Mouse (Mus musculus) forebrain, embryonic 16.5 days (tissue): ENCODE data around the gene Hamp2. TPM values are rescaled to one million over a fixed set of nuclear protein-coding genes. Genes with fewer than 3 reads are reported as not detected.

Source experiments
- ATAC-seq: fragments of 200-750 bp; cut with Nextera tagmentation; 2 replicates; pipeline ENCODE4 v1.8.0; 2017; ENCODE audit warnings: mild to moderate bottlenecking, moderate library complexity
- H3K27ac ChIP-seq: fragments of 300-500 bp; sonication (generic); 2 replicates; pipeline ENCODE4 v1.5.1; 2014; ENCODE audit warnings: low read length, control low read depth
- H3K27me3 ChIP-seq: fragments of 300-500 bp; sonication (generic); replicated peaks from 2 replicates; pipeline ENCODE4 v1.6.1; 2014; ENCODE audit warnings: low read length; ENCODE audit not compliant: control insufficient read depth, insufficient read depth
- H3K36me3 ChIP-seq: fragments of 300-500 bp; sonication (generic); 2 replicates; pipeline ENCODE4 v1.6.1; 2014; ENCODE audit not compliant: control insufficient read depth, insufficient read depth
- H3K4me1 ChIP-seq: fragments of 300-500 bp; sonication (generic); replicated peaks from 2 replicates; pipeline ENCODE4 v1.6.1; 2014; ENCODE audit warnings: low read length; ENCODE audit not compliant: control insufficient read depth, insufficient read depth
- H3K4me2 ChIP-seq: fragments of 300-500 bp; sonication (generic); 2 replicates; pipeline ENCODE4 v1.6.1; 2014; ENCODE audit warnings: mild to moderate bottlenecking, low read length, control low read depth
- H3K4me3 ChIP-seq: fragments of 300-500 bp; sonication (generic); replicated peaks from 2 replicates; pipeline ENCODE4 v1.5.1; 2014; ENCODE audit warnings: mild to moderate bottlenecking, low read length, control low read depth
- H3K9ac ChIP-seq: fragments of 300-500 bp; sonication (generic); replicated peaks from 2 replicates; pipeline ENCODE4 v1.6.1; 2014; ENCODE audit warnings: low read depth, low read length, control low read depth
- H3K9me3 ChIP-seq: fragments of 300-500 bp; sonication (generic); 2 replicates; pipeline ENCODE4 v1.6.1; 2016; ENCODE audit warnings: low read length; ENCODE audit not compliant: control insufficient read depth
- WGBS: fragments of 180-500 bp; shearing (Covaris S2); extraction: QIAGEN DNeasy Blood & Tissue Kit; methylation state at CpG from one replicate; pipeline ENCODE4 v1.1.7; 2014; 5-methylcytosine and 5-hydroxymethylcytosine counted together
- polyA plus RNA-seq: library from polyadenylated mRNA; unstranded; fragments of >200 nt; fragmentation: Nextera tagmentation; extraction: Ambion mirVana; gene quantifications from 2 replicates; pipeline ENCODE4 v1.2.1, GENCODE M21; 2015

Hamp2 gene
- polyA plus RNA-seq, 1 experiment from 2014 or later: not detected

- no peaks in the 10 kb centered on the region for H3K27me3 ChIP-seq
- H3K9me3 ChIP-seq: no peaks in the 10 kb centered on the region
- 92% methylated on average over 7 of the region's 7 CpGs for WGBS
- no peak overlapping the region for H3K27ac ChIP-seq
- no peak overlapping the region for H3K4me3 ChIP-seq
- no peak overlapping the region for H3K9ac ChIP-seq
- no peak for ATAC-seq
- H3K4me2 ChIP-seq: no peak overlapping the region
- no peaks in the 10 kb centered on the region for H3K4me1 ChIP-seq
- H3K36me3 ChIP-seq: no peaks in the 10 kb centered on the region
Observed at GRCm38 (mm10) chr7:30964366-30964765, 39.9 kb upstream of the Hamp2 start.

GRCm38 (mm10) chr7:30962862-30963261 lies 38.4 kb upstream of the Hamp2 start:
- no peak overlapping the region for H3K27ac ChIP-seq
- H3K9ac ChIP-seq: no peak overlapping the region
- H3K4me3 ChIP-seq: no peak overlapping the region
- no peak overlapping the region for H3K4me2 ChIP-seq
- peaks cover 7% of the 10 kb centered on the region for H3K4me1 ChIP-seq
- no peaks in the 10 kb centered on the region for H3K9me3 ChIP-seq
- WGBS: 91% methylated on average over 5 of the region's 5 CpGs
- ATAC-seq: no peak
- no peaks in the 10 kb centered on the region for H3K36me3 ChIP-seq
- H3K27me3 ChIP-seq: no peaks in the 10 kb centered on the region

DNA sequence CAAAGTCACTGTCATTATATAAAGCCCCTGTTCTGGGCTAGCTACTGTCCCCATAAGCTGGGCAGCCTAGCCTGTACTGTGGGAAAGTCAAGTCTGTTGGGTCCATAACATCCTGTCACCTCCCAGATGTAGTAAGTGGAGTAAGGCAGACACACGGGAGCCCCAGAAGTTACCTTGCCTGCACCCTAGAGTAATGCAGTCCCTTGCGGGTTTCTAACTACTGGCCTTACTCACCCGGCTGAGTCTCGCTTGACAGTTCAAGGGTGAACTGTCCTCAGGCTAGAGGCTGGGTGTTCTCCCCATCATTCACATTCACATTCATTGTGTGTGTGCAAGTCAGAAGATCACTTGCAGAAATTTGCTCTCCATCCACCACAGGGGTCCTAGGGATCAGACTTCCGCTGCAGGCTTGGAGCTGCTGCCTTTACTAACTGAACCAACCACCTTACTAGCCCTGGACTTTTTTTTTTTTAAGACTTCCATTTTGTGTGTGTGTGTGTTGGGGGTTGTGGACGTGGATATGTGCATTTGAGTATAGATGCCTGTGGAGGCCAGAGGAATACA lies 35.4 kb upstream of the Hamp2 start:
- Histone ChIP-seq H3K4me3 (no peak overlapping the region), H3K4me2 (no peak overlapping the region), H3K27me3 (no peaks in the 10 kb centered on the region), H3K9ac (no peak overlapping the region), H3K4me1 (peaks cover 17% of the 10 kb centered on the region), H3K9me3 (no peaks in the 10 kb centered on the region), H3K36me3 (no peaks in the 10 kb centered on the region), H3K27ac (no peak overlapping the region)
- 88% methylated on average over 6 of the region's 6 CpGs for WGBS
- ATAC-seq: no peak

DNA sequence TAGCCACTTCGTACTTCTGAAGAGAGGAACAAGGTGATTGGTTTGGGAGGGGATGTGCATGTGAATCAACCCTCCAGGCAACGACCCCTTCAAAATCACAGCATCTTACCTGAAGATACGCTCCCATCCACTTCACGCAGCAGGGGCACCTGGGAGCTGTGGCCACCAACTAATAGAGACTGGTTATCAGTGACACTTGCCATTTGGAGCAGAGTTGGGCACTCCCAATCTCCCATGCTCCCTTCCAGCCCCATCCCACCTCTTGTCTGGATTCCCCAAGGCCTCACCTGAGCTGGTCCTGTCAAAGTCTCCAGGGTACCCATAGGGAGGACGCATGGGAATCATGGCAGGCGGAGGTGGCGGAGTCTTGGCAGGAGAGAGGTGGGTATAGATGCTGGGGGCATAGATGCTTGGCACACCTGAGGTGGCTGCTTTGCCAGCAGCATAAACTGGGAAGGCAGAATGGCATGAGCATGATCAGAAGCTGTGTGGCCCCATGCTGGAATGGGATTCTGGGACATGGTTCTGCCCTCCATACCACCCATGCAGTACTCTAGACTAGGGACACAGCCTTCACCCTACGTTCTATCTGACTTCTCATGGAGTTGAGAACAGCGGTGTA lies 34.5 kb upstream of the Hamp2 start:
- Histone ChIP-seq H3K9me3 (no peaks in the 10 kb centered on the region), H3K27me3 (no peaks in the 10 kb centered on the region), H3K4me1 (peaks cover 18% of the 10 kb centered on the region), H3K4me3 (no peak overlapping the region), H3K27ac (no peak overlapping the region), H3K36me3 (no peaks in the 10 kb centered on the region), H3K9ac (no peak overlapping the region), H3K4me2 (no peak overlapping the region)
- ATAC-seq: no peak
- WGBS: 95% methylated on average over 9 of the region's 9 CpGs

- WGBS: 78% methylated on average over 28 of the region's 28 CpGs
- H3K9me3 ChIP-seq: no peaks in the 10 kb centered on the region
- H3K27me3 ChIP-seq: no peaks in the 10 kb centered on the region
- peaks cover 6% of the 10 kb centered on the region for H3K36me3 ChIP-seq
- H3K4me1 ChIP-seq: peaks cover 18% of the 10 kb centered on the region
- H3K4me3 ChIP-seq: peak overlapping the region; percentile 84
- ATAC-seq: no peak
- H3K4me2 ChIP-seq: peak overlapping the region; percentile 67
- no peak overlapping the region for H3K27ac ChIP-seq
- peak overlapping the region; percentile 79 for H3K9ac ChIP-seq
Observed at GRCm38 (mm10) chr7:30958109-30958865, 33.8 kb upstream of the Hamp2 start.

GRCm38 (mm10) chr7:30957367-30957783 lies 32.9 kb upstream of the Hamp2 start:
- Histone ChIP-seq H3K4me2 (peak overlapping the region; percentile 67), H3K36me3 (peaks cover 11% of the 10 kb centered on the region), H3K27ac (peak overlapping the region; percentile 98), H3K9ac (peak overlapping the region; percentile 79), H3K27me3 (no peaks in the 10 kb centered on the region), H3K4me3 (peak overlapping the region; percentile 84), H3K9me3 (no peaks in the 10 kb centered on the region), H3K4me1 (peaks cover 18% of the 10 kb centered on the region)
- ATAC-seq: peak; percentile 60
- WGBS: 0% methylated on average over 43 of the region's 43 CpGs

DNA sequence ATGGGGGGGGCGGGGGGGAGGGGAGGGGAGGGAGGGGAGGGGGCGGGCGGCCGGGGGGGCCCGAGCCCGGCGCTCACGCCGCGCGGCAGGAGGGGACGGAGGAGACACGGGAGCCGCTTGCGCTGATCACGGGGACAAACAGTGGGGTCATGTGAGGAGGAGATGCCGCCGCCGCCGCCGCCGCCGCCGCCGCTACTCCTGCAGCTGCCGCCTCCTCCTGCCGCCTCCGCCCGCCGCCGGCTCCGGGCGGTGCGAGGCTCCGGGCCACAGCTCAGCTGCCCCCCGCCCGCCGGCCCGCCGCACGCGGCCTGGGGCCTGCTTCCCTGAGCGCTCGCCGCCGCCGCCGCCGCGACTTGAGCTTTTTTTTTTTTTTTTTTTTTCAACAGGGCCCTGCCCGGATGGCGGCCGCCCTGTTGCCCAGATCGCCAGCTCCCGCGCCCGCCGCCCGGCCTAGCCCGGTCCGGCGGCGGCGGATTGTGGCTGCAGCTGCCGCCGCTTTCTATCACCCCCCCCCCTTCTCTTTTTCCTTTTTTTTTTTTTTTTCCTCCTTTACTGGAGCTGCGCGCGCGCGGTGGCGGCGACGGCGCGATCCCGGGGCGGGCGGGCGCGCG lies 32.4 kb upstream of the Hamp2 start, which contains the start of gene Usf2:
Gene Usf2, minus strand, starts transcription at position 48 of the 611 bp plus-strand sequence.
- WGBS: under 1% methylated on average over 31 of the region's 82 CpGs

GRCm38 (mm10) chr7:30956357-30956751 lies 31.9 kb upstream of the Hamp2 start:
- Histone ChIP-seq H3K27me3 (no peaks in the 10 kb centered on the region), H3K9me3 (no peaks in the 10 kb centered on the region), H3K4me2 (peak overlapping the region; percentile 78), H3K36me3 (peaks cover 14% of the 10 kb centered on the region), H3K9ac (peak overlapping the region; percentile 79), H3K27ac (peak overlapping the region; percentile 98), H3K4me3 (peak overlapping the region; percentile 84), H3K4me1 (peaks cover 18% of the 10 kb centered on the region)
- WGBS: 0% methylated on average over 18 of the region's 49 CpGs
- peak; percentile 29 for ATAC-seq

More for the DNA sequence above, 32.4 kb upstream of the Hamp2 start, which contains the start of gene Usf2:
- Histone ChIP-seq H3K4me1 (peaks cover 18% of the 10 kb centered on the region), H3K4me3 (peak within 1 kb of the TSS; percentile 84), H3K9me3 (no peaks in the 10 kb centered on the region), H3K9ac (peak within 1 kb of the TSS; percentile 79), H3K27ac (peak within 1 kb of the TSS; percentile 98), H3K36me3 (peaks cover 14% of the 10 kb centered on the region), H3K27me3 (no peaks in the 10 kb centered on the region), H3K4me2 (peak within 1 kb of the TSS; percentile 78)
- peak; percentile 61 for ATAC-seq
